In genomic region chr3:87154398-87155287, GRCm38 (mm10) we compare ENCODE assay signal across 11 mouse cellular contexts. TPM values are rescaled to one million over a fixed set of nuclear protein-coding genes. Genes with fewer than 3 reads are reported as not detected.
DNase-seq lines count a peak whose midpoint lies in the region; ATAC-seq and TF ChIP-seq lines count a peak whose summit lies in the region.
"Had no signal": no experiment of that assay in that cellular context is flagged by ENCODE, and none has a peak within 500 bp of the region (broad histone marks: within the 10 kb centered on the region; RNA-seq: fewer than 3 reads in every experiment).

No protein-coding gene starts in this region.

- TF ChIP-seq CTCF in forebrain, postnatal 0 days (IDR thresholded peaks at IDR 0.05; ENCODE audit: low read depth): no peak

- no peaks in the 10 kb centered on the region for H3K9me3 ChIP-seq in heart, embryonic 15.5 days (replicated peaks)
- H3K9me3 ChIP-seq in forebrain, postnatal 0 days (ENCODE audit: low read length): no peaks in the 10 kb centered on the region
- H3K9me3 ChIP-seq in midbrain, embryonic 13.5 days: no peaks in the 10 kb centered on the region

- no peak overlapping the region for H3K4me2 ChIP-seq in heart, embryonic 15.5 days
- H3K4me2 ChIP-seq in forebrain, postnatal 0 days (ENCODE audit: low read depth): 0 out of 2 replicates have a peak overlapping the region, but pooled peaks have one; percentile 1
- peak overlapping the region; percentile 5; the same call in 1 of the 2 replicates for H3K4me2 ChIP-seq in midbrain, embryonic 13.5 days (replicated peaks)

- H3K36me3 ChIP-seq in heart, embryonic 15.5 days: no peaks in the 10 kb centered on the region
- no peaks in the 10 kb centered on the region for H3K36me3 ChIP-seq in forebrain, postnatal 0 days (ENCODE audit: insufficient read depth)
- H3K36me3 ChIP-seq in midbrain, embryonic 13.5 days: no peaks in the 10 kb centered on the region

- no peak overlapping the region for H3K4me3 ChIP-seq in heart, embryonic 15.5 days
- H3K4me3 ChIP-seq in forebrain, postnatal 0 days (ENCODE audit: low read depth, low read length): no peak overlapping the region
- H3K4me3 ChIP-seq in midbrain, embryonic 13.5 days (replicated peaks): no peak overlapping the region

- no peak for ATAC-seq in heart, embryonic 15.5 days (replicated peaks; ENCODE audit: insufficient number of reproducible peaks, insufficient read depth, low FRiP score, low read depth)
- ATAC-seq in forebrain, postnatal 0 days: peak; percentile 70
- no peak for ATAC-seq in midbrain, embryonic 13.5 days

- WGBS in heart, embryonic 15.5 days: 48% methylated on average over 15 of the region's 15 CpGs
- 21% methylated on average over 15 of the region's 15 CpGs for WGBS in forebrain, postnatal 0 days
- WGBS in midbrain, embryonic 13.5 days: 11% methylated on average over 15 of the region's 15 CpGs

- H3K4me1 ChIP-seq in heart, embryonic 15.5 days (replicated peaks): peaks cover 84% of the 10 kb centered on the region
- H3K4me1 ChIP-seq in forebrain, postnatal 0 days (ENCODE audit: insufficient read depth): peaks cover 41% of the 10 kb centered on the region
- H3K4me1 ChIP-seq in midbrain, embryonic 13.5 days (replicated peaks): peaks cover 85% of the 10 kb centered on the region

- peak overlapping the region; percentile 49 for H3K27ac ChIP-seq in heart, embryonic 15.5 days
- H3K27ac ChIP-seq in forebrain, postnatal 0 days (ENCODE audit: low read depth, low read length): peak overlapping the region; percentile 81
- peak overlapping the region; percentile 72 for H3K27ac ChIP-seq in midbrain, embryonic 13.5 days

- H3K27me3 ChIP-seq in heart, embryonic 15.5 days: no peaks in the 10 kb centered on the region
- no peaks in the 10 kb centered on the region for H3K27me3 ChIP-seq in forebrain, postnatal 0 days (ENCODE audit: insufficient read depth, low read length)
- H3K27me3 ChIP-seq in midbrain, embryonic 13.5 days: no peaks in the 10 kb centered on the region

- H3K9ac ChIP-seq in heart, embryonic 15.5 days: no peak overlapping the region
- no peak overlapping the region for H3K9ac ChIP-seq in forebrain, postnatal 0 days
- H3K9ac ChIP-seq in midbrain, embryonic 13.5 days (replicated peaks): no peak overlapping the region

- DNase-seq in heart, adult 11 months: no peak
- peak; percentile 64 for DNase-seq in brain, adult 2 months (ENCODE audit: low read depth, low spot score)
- peak; percentile 66 for DNase-seq in forebrain, postnatal 0 days
- no peak for DNase-seq in yolk sac, embryonic 10.5 days (ENCODE audit: low spot score)
- no peak for DNase-seq in thymus, postnatal 0 days (ENCODE audit: low spot score)
- no peak for DNase-seq in urinary bladder, postnatal 10 days (ENCODE audit: low spot score)
- DNase-seq: adrenal gland, postnatal 14 days; kidney, postnatal 14 days; lung, postnatal 10 days had no signal

RNA-seq across cellular contexts. Expression of gene Kirrel, which starts 19.9 kb away (rescaled TPM):
- polyA plus RNA-seq in heart, embryonic 15.5 days (2015; fragmentation: Nextera tagmentation; extraction: Ambion mirVana): 9.0 and 13.1 TPM in 2 replicates
- total RNA-seq in forebrain, postnatal 0 days (2014; rRNA removed): 4.7 and 6.9 TPM in 2 replicates
- 1.1 and 2.2 TPM in 2 replicates for polyA plus RNA-seq in forebrain, postnatal 0 days (2015; fragmentation: Nextera tagmentation; extraction: Ambion mirVana)
- polyA plus RNA-seq in midbrain, embryonic 13.5 days (2015; fragmentation: Nextera tagmentation; extraction: Ambion mirVana): 8.4 and 10.1 TPM in 2 replicates
- 1.2 and 1.3 TPM in 2 replicates for polyA plus RNA-seq in thymus, postnatal 0 days (2015; fragmentation: Nextera tagmentation; extraction: Ambion mirVana)

Comparison
In these comparisons a context has a peak if more than half of its experiments do, and no peak if none do; other contexts are left out.
1. DNase-seq: peak in brain, adult 2 months (single experiment) and forebrain, postnatal 0 days (single experiment); none in heart, adult 11 months (single experiment), yolk sac, embryonic 10.5 days (single experiment), thymus, postnatal 0 days (single experiment) and urinary bladder, postnatal 10 days (single experiment).
2. Peak in every context shown above with its lines, with median percentiles within 50 percentile points of each other: H3K27ac ChIP-seq.